Mouse (Mus musculus) gastrocnemius, postnatal 4 days (tissue): ENCODE measurements around the gene Tjp2. TPM values are rescaled to one million over a fixed set of nuclear protein-coding genes. Genes with fewer than 3 reads are reported as not detected.
"Not testable (repeated sequence)": the region's sequence is repeated elsewhere in the genome, so short reads cannot be mapped to it uniquely, and the experiment has no call there.

Experiments
- DNase-seq, 2 experiments: peaks; one replicate each; pipeline ENCODE4 v3.0.0; 2021 to 2022; ENCODE audit warnings: low spot score in 2 of 2, mixed read lengths in 2 of 2
- total RNA-seq, 2 experiments: library from RNA; stranded (reverse); gene quantifications; 2 replicates each; pipeline ENCODE4 v1.2.3; 2021

The Tjp2 gene
- total RNA-seq, 2 experiments from 2014 or later: 15.8 to 19.5 TPM

DNA sequence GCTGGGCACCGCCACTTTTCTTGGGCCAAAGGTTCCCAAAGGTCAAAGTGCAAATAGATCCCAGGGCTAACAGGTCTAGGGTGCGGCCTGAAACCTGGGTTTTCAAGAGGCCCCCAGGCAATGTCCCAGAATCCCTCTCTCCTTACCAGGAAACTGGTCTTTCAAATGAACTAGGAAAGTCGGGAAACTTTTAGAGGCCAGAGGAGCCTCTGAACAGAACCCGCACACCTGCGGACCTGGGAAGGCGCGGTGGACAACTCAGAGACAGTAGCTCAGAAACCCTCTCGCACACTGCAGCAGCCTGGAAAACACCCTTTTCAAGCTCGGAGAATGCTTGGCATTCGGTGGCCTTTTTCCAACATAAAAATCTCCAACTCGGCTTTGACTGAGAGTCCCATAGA is 979 bp downstream of the Tjp2 start:
- DNase-seq: no peak

- DNase-seq: no peak
Observed at GRCm38 (mm10) chr19:24221455-24221854, 3.4 kb downstream of the Tjp2 start.

GRCm38 (mm10) chr19:24220795-24221445 is 3.9 kb downstream of the Tjp2 start:
- DNase-seq: no peak

GRCm38 (mm10) chr19:24219011-24219410 is 5.8 kb downstream of the Tjp2 start:
- no peak for DNase-seq

DNA sequence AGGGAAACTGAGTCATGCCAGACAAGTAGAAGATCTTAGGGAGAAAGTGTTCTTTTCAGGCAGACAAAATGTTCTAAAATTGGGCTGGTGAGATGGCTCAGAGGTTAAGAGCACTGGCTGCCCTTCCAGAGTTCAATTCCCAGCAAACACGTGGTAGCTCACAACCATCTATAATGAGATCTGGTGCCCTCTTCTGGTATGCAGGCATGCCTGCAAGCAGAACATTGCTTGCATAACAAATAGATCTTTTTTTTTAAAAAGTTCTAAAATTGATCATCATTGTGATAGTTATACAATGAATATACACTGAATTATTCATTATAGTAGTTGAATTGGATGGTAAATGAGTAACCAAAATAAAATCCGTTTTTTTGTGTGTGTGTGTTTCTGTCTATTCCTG is 6.5 kb downstream of the Tjp2 start:
- no peak for DNase-seq

DNA sequence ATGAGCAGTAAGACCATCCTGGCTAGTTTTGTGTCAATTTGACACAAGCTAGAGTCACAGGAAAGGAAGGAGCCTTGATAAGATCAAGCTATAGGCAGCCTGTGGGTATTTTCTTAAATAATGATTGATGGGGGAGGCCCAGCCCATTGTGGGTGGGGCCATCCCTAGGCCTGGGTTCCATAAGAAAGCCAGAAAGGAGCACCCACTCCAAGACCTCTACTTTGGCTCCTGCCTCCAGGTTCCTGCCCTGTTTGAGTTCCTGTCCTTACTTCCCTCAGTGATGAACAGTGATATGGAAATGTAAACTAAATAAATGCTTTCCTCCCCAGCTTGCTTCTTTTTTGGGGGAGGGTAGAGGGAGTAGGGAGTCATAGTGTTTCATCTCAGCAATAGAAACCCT is 7.0 kb downstream of the Tjp2 start:
- no peak for DNase-seq

- no peak for DNase-seq
Observed at GRCm38 (mm10) chr19:24216771-24217170, 8.1 kb downstream of the Tjp2 start.

DNA sequence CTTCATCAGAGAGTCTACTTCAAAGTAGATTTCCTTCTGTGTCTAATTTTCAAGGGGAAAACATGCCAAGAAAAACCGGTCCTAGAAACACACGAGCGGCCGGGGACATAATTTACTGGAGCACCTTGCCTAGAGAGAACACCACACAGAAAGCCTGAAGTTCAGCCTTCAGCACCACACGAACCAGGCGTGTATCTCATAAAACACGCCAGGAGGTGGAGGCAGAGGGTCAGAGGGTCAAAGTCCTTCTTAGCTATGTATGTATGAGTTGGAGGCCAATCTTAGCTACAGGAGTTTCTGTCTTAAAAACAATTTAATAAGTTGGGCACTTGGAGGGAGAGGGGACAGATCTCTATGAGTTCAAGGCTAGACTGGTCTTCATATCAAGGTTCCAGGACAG is 9.9 kb downstream of the Tjp2 start:
- DNase-seq: no peak

GRCm38 (mm10) chr19:24213299-24213698 is 11.5 kb downstream of the Tjp2 start:
- DNase-seq: no peak

DNA sequence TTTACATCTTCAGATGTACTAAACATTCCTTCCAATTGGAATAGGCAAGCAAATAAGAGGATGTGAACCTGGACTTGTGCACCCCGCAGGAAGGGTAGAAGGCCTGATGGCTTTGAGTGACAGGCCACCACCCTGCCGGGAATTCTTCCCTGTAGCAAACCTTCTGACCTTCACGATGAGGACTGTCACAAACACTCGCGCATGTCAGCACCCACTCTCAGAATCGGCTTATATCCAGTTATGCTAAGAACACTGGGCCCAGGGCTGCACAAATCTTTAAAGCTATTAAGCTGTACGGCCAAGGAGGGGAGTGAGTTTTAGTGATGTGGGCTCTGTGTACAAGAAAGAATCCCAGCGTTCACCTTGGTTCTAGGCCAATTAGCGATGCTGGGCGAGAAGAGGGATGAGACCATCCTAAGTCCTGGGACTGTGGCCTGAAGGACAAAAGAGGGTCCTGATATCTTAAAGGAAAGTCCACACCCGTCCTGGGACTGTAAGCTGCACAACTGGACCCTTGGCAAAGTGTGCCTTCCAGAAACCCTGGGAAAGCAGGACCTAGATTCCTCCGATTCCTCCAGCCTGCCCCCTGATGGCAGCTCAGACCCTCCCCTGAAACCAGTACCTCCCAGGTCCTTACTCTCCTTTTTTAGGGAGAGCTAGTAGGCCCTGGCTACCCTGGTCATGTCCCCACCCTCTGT is 12.1 kb downstream of the Tjp2 start:
- DNase-seq: no peak

GRCm38 (mm10) chr19:24211168-24211567 is 13.7 kb downstream of the Tjp2 start:
- DNase-seq: no peak

- no peak for DNase-seq
Observed at GRCm38 (mm10) chr19:24209516-24209915, 15.3 kb downstream of the Tjp2 start.

DNA sequence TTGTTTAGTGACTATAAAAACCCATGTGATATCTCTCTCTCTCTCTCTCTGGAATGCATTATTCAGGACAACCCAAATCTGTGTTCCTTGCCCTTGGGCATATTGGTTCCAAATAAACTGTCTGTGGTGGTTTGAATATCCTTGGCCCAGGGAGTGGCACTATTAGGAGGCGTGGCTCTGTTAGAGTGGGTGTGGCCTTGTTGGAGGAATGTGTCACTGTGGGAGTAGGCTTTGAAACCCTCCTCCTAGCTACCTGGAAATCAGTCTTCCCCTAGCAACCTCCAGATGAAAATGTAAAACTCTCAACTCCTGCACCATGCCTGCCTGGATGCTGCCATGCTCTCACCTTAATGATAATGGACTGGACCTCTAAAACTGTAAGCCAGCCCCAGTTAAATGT is 16.9 kb downstream of the Tjp2 start:
- no peak for DNase-seq

GRCm38 (mm10) chr19:24205001-24205400 is 19.8 kb downstream of the Tjp2 start:
- no peak for DNase-seq

GRCm38 (mm10) chr19:24201848-24202247 is 23.0 kb downstream of the Tjp2 start:
- no peak for DNase-seq

GRCm38 (mm10) chr19:24200566-24200965 is 24.3 kb downstream of the Tjp2 start:
- DNase-seq: no peak

GRCm38 (mm10) chr19:24198676-24199303 is 26.0 kb downstream of the Tjp2 start:
- DNase-seq: no peak

DNA sequence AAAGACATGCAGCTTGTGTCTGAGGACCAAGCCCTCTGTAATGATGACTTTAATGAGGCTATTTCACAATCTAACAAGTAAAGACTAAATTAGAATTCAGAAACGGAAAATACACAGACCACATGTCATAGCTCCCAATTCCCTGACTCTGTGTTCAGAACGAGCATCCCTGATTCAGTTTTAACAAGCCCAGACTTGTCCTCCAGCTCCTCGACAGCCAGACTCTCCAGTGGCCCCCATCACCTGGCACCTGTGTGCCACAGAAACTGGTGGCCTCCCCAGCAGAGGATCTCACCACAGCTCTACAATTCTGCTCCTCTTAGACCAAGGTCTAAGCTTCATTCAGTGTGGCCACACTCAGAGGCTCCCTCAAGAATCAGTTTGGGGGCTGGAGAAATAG is 27.5 kb downstream of the Tjp2 start:
- no peak for DNase-seq

GRCm38 (mm10) chr19:24195224-24195623 is 29.6 kb downstream of the Tjp2 start:
- no peak for DNase-seq

DNA sequence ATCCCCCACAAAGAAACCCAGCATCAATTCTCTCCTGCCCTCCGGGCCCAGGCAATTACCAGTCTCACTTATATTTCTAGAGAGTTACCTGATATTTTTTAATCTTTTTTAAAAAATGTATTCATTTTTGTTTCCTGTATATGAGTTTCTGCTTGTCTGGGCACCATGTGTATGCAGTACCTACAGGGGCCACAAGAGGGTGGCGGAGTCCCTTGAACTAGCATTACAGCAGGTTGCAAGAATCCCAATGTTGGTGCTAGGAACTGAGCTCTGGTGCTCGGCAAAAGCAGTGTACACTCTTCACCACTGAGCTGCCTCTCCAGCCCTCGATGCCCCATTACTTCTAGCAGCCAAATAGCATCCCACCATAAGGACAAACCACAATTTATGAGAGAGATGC is 30.6 kb downstream of the Tjp2 start:
- DNase-seq: no peak

GRCm38 (mm10) chr19:24192946-24193345 is 31.9 kb downstream of the Tjp2 start:
- no peak for DNase-seq

- DNase-seq: no peak
Observed at GRCm38 (mm10) chr19:24187791-24188190, 37.0 kb downstream of the Tjp2 start.

DNA sequence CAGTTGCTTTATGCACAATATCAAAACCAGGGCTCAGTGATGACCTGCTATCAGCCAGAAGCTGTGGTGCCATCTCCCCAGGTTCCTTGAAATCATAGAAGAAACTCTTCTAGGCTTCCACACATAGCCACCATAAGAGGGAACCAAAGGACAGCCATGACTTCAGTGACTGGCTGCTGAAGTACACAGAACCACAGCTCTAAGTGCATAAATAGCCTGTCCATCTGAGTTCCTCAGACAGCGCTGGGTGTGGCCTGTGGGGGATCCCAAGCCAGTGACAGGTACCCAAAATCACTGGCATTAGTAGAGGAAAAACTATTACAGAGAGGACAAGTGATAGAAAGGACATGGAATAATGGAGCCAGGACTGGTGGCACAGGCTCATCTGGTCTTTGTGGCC is 37.5 kb downstream of the Tjp2 start:
- DNase-seq: not testable (repeated sequence)
